Mouse (Mus musculus): ENCODE results near the gene Zfp708. TPM values are rescaled to one million over a fixed set of nuclear protein-coding genes. Genes with fewer than 3 reads are reported as not detected.

Zfp708 gene
- polyA plus RNA-seq, 1 experiment from 2014 or later, result 3.0 TPM

- H3K36me3 ChIP-seq (ENCODE audit: insufficient read depth, low read length), result no peaks in the 10 kb centered on the region
- ATAC-seq, result peak; percentile 98
- peak within 1 kb of the TSS; percentile 82 for H3K27ac ChIP-seq (ENCODE audit: low read length)
- H3K9me3 ChIP-seq (ENCODE audit: low read length), result no peaks in the 10 kb centered on the region
- H3K4me3 ChIP-seq (ENCODE audit: low read depth, low read length), result peak within 1 kb of the TSS; percentile 76
- peak within 1 kb of the TSS; percentile 50 for H3K9ac ChIP-seq (replicated peaks; ENCODE audit: low read depth)
- DNase-seq (ENCODE audit: low spot score), result peak; percentile 96
- TF ChIP-seq CTCF (IDR thresholded peaks at IDR 0.05) (peak; percentile 28; the same call in 1 of the 2 replicates), EP300 (IDR thresholded peaks at IDR 0.05) (0 out of 2 replicates have a peak, but pooled peaks have one; percentile 8)
- peaks cover 3% of the 10 kb centered on the region; the same call in 1 of the 2 replicates for H3K4me1 ChIP-seq (ENCODE audit: insufficient read depth, low read depth, low read length)
- H3K4me2 ChIP-seq (replicated peaks; ENCODE audit: low read depth, low read length), result peak within 1 kb of the TSS; percentile 73
- under 1% methylated on average over 26 of the region's 27 CpGs for WGBS
- no peaks in the 10 kb centered on the region for H3K27me3 ChIP-seq (replicated peaks; ENCODE audit: insufficient read depth, low read length)
These were observed 36.9 kb downstream of the Zfp708 start, which contains the start of gene Zfp712 for GRCm38 (mm10) chr13:67060786-67061358. Gene Zfp712, minus strand, starts transcription at chr13:67061170.

GRCm38 (mm10) chr13:67060161-67060785 is 37.5 kb downstream of the Zfp708 start:
- 3% methylated on average over 12 of the region's 12 CpGs for WGBS
- no peaks in the 10 kb centered on the region for H3K36me3 ChIP-seq (ENCODE audit: insufficient read depth, low read length)
- peak overlapping the region; percentile 82 for H3K27ac ChIP-seq (ENCODE audit: low read length)
- no peaks in the 10 kb centered on the region for H3K9me3 ChIP-seq (ENCODE audit: low read length)
- H3K9ac ChIP-seq (replicated peaks; ENCODE audit: low read depth), result peak overlapping the region; percentile 50
- TF ChIP-seq CTCF (IDR thresholded peaks at IDR 0.05), result no peak
- TF ChIP-seq EP300 (IDR thresholded peaks at IDR 0.05), result no peak
- H3K4me2 ChIP-seq (replicated peaks; ENCODE audit: low read depth, low read length), result peak overlapping the region; percentile 73
- H3K4me3 ChIP-seq (ENCODE audit: low read depth, low read length), result peak overlapping the region; percentile 76
- ATAC-seq (peak; percentile 27), DNase-seq (ENCODE audit: low spot score) (peak; percentile 71)
- H3K27me3 ChIP-seq (replicated peaks; ENCODE audit: insufficient read depth, low read length), result no peaks in the 10 kb centered on the region
- H3K4me1 ChIP-seq (ENCODE audit: insufficient read depth, low read depth, low read length), result peaks cover 3% of the 10 kb centered on the region; the same call in 1 of the 2 replicates

Other genes with a start within 250 kb of the Zfp708 start
- 0.69 and 0.79 TPM in 2 replicates for gene Gm10767, start 193.1 kb downstream of the Zfp708 start, polyA plus RNA-seq (2015; fragmentation: Nextera tagmentation; extraction: Ambion mirVana)
- 2.3 and 2.7 TPM in 2 replicates for gene Zfp712, start 36.8 kb downstream of the Zfp708 start, polyA plus RNA-seq (2015; fragmentation: Nextera tagmentation; extraction: Ambion mirVana)
- 2.5 and 2.7 TPM in 2 replicates for gene Gm28557, start 10.6 kb upstream of the Zfp708 start, polyA plus RNA-seq (2015; fragmentation: Nextera tagmentation; extraction: Ambion mirVana)
- gene Rslcan18, start 18.3 kb upstream of the Zfp708 start, polyA plus RNA-seq (2015; fragmentation: Nextera tagmentation; extraction: Ambion mirVana), result 0.11 TPM in 1 of 2 replicates, not detected in the other
- 1.1 TPM in 2 replicates for gene Zfp759, start 23.7 kb upstream of the Zfp708 start, polyA plus RNA-seq (2015; fragmentation: Nextera tagmentation; extraction: Ambion mirVana)
- 6.3 and 6.6 TPM in 2 replicates for gene Rsl1, start 75.2 kb upstream of the Zfp708 start, polyA plus RNA-seq (2015; fragmentation: Nextera tagmentation; extraction: Ambion mirVana)
- 1.7 and 2.1 TPM in 2 replicates for gene Zfp455, start 96.5 kb upstream of the Zfp708 start, polyA plus RNA-seq (2015; fragmentation: Nextera tagmentation; extraction: Ambion mirVana)
- 1.00 and 1.1 TPM in 2 replicates for gene Zfp458, start 180.5 kb upstream of the Zfp708 start, polyA plus RNA-seq (2015; fragmentation: Nextera tagmentation; extraction: Ambion mirVana)
- gene Zfp457, start 208.5 kb upstream of the Zfp708 start, polyA plus RNA-seq (2015; fragmentation: Nextera tagmentation; extraction: Ambion mirVana), result 0.40 and 0.62 TPM in 2 replicates
- 1.5 TPM in 2 replicates for gene Zfp595, start 234.6 kb upstream of the Zfp708 start, polyA plus RNA-seq (2015; fragmentation: Nextera tagmentation; extraction: Ambion mirVana)